Mouse (Mus musculus): Measurements from ENCODE around the gene Gimap7.

DNA sequence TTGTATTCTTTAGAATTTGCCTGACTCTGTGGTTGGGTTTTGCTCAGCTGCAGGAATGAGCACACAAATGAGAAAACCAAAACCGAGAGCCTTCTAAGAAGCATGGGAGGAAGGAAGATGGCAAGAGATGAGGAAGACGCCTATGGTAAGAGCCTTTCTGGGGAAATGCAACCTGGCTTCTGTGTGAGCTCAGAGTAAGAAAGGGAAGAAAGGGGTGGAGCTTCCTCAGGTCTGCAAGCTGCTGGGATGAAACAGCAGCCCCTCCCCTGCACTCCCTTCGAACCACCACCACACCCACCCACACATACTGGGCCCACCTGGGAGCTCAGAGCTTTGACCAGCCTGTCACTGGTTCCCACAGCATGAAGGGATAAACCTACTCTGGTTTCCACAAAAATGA lies 22.9 kb downstream of the Gimap7 start:
- TF ChIP-seq GATA1 (IDR thresholded peaks at IDR 0.05; ENCODE audit: low read length) = no peak
- no peak for TF ChIP-seq TAL1 (IDR thresholded peaks at IDR 0.05; ENCODE audit: low read length)
